Mouse (Mus musculus) lung, postnatal 4 days (tissue): ENCODE data around the gene Cyb561d2.

Experiments used
- DNase-seq, 2 experiments: peaks; one replicate each; pipeline ENCODE4 v3.0.0; 2021

Cyb561d2 gene

DNA sequence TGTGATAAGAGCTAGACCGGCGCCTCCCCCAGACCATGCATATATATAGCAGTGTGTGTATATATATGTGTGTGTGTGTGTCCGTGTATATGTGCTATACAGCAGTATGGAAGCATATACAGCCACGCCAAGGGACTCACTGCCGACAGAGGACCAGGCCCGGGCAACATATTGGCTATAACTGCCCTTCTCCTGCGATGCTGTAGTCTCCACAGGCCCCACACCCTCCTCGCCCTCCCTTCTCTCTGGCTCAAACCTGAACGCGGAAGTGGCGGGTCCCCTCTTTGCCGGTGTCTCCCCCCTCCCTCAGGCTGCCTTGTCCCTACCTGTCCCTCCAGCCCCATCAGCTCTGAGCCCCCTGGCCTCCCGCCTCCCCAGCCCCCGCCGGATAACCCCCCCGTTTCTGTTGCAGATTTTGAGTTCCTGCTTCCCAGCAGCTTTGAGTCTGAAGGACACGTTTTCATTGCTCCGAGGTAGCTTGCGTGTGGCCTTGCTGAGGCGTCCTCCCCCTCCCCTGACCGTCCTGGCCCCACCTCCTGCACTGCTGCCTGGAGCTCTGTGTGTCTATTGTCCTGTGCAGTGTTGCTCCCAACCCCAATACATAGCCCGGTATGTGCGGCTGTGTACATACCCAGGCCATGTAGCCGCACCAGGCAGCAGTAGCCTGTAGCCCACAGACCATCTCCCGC, 20.1 kb downstream of the Cyb561d2 start:
- DNase-seq: no peak

DNA sequence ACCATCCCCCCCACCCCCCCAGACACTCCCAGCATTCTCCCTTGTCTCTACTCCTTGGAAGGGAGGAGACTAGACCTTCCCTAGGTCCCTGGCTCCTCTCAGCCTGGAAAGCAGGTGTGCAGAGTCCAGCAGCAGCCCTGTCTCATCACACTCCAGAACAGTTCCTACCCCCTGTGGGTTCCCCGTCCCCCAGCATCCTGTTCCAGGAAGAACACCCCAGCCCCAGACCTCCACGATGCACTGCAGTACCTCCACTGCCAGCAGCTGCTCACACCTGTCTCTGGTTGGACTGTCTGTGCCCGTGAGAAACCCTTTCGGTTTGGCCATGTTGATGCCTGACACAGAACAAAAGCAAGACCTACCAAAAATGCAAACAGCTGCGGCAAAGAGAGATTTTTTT, 20.8 kb downstream of the Cyb561d2 start:
- no peak for DNase-seq

DNA sequence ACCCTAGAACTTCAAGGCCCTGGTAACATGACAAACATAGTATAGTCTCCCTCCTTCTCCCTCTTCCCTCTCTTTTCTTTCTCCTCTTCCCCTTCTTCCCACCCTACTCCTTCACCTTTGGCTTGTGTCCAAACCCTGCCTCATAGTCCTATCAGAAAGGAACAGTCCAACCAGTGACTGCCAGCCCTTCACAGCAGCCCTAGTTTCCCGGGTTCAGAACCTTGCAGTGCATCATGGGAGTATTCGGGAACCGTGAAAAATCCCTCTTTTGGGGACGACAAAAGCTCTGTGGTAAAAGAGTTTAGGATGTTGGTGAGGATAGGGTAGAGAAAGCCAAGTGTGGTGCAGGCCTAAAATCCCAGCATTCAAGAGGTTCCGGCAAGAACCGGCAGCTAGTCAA, 21.7 kb downstream of the Cyb561d2 start:
- no peak for DNase-seq

DNA sequence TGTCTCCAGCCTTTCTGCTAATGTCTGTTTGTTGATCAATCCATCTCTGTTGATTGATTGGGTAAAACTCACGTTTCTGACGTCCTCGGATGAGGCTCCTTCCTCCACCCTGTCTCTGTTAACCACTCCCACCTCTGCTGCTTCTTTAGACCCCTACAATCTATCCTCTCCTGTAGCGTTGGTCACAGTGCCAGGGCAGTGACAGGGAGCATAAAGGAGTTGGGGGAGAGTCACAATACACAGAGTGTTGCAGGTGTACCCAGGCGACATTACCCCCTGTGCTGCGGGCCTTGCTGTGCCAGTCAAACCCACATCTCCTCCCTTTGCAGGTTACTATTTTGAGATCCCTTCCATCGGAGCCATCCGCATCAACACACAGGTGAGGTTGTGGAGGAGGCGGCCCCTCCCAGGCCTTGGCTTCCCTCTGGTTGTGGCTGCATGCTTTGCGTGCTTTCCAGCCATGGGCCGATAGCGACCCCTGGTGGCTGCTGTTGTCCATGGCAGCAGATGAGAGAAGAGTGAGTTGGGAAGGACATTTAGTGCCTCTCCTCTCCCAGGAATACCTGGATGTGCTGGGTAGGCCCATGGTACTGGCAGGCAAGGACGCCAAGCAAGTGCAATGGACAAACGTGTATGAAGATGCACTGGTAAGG, 27.6 kb downstream of the Cyb561d2 start:
- DNase-seq: peak; percentile 77 to 85

DNA sequence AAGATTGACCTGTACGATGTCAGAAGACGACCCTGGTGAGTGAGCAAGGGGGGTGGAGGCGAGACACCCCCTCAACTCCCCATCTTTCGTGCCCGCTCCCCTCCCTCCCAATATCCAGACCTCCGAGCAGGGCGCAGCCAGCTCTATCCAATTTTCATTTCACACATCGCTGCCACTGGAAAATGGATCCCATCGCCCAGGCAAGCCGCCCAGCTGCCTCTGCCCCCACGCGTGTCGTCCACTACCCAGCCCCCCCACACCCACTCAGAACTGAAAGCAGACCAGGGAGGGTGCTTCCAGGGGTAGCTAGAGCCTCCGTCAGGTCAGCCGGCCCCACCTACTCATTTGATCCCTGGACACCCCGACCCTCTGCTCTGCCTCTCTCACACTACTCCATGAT, 29.7 kb downstream of the Cyb561d2 start:
- DNase-seq: no peak

DNA sequence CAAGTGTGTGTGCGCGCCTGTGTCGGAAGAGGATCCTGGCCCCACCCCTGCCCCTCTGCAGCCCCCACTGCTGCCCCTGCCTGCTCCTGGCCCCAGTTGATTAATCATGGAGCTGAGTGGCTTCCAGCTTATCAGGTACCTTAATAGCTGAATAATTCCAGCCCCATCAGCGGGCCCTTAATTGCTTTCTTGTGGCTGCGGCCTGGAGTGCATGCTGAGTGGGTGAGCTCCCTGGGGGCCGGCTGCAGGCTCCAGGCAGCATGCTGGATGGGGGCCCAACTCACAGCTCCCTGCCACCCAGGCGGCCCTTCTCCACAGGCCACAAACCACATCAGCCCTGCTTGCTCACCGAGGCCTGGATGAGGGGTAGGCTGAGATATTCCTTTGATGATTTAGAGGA, 30.6 kb downstream of the Cyb561d2 start:
- DNase-seq: no peak

DNA sequence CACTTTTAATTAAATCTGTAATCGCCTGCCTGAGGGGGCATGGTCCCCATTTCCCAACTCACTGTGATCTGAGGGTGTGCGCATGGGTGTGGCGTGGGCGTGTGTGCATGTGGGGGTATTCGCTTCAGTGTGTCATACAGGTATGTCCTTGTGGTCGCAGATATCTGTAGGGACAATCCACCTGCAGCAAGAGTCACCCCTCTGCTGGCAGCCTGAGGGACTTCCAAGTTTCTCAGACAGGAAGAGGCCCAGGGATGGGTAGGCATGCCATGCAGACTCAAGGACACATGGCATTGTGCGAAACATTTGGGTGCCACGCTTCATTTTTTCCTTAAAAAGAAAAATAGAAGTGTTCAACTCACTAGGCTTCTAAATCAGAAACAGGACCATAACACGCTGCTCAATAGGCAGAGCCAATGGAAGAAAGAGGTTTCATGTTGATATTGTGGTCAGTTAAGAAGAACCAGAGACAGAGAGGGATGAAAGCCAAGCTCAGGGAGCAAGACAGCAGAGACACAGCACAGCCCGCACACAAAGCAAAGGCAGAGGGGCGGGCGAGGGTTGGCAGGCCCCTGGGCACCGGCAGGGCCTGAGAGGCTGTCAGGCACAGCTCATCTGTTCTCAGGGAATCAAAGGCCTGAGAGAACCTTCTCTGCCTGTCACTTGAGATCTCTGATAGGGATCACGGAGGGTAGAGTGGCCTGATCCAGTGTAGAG, 31.5 kb downstream of the Cyb561d2 start:
- DNase-seq: no peak

DNA sequence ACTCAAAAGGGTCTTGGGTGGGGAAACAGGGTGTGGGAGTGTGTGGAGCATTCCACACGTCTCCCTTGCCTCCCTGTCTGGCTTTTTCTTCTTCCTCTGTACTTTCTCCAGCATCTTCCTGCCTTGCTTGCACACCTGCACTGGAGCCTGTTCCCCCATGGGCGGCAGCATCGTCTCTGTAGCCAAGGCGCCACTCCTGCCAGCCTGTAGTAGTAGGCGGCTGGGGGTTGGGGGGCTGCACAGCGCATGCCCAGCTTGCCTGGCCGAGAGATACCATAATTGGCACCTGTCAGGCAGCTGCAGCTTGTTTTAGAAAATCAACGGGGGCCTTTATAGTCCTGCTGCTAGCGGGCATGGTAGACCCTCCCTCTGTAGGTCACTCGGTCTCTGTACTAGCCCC, 33.7 kb downstream of the Cyb561d2 start:
- DNase-seq: no peak

DNA sequence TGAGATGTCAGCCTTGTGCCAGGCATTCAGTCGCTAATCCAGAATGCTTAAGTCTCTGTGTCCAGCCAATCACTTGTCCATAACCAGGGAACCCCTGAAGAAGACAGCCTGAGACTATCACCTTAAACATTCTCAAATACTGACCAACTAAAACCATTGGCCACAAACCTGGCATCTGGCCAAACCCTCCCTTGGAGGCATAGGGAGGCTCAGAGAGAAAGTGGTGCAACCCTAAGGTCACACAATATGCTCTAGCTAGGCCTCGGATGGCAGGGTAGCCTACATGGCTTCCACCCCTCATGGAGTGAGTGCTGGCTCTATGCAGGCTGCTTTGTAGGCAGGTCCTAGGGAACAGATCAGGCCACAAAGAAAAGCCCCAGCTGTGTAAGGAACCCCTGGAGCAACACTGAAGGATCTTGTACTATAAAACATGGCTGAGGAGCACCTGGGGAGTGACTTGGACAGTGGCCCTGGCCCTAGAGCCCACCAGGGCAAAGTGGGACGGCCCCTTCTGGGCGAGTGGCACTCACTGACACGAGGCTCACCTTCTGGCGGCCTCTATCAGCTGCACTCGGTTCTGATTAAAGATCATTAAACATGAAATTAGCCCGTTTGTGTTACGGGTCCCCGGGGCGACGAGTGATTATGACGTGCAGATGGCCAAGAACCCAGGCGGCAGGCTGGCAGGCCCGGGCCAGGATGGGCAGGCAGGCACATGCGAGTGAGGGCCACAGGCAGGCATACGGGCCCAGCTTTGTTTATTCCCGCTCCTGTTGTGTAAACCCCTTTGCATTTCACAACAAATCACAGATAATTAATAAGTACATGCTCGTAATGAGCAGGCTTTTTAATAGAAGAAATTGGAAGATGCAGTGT, 37.1 kb downstream of the Cyb561d2 start:
- no peak for DNase-seq

DNA sequence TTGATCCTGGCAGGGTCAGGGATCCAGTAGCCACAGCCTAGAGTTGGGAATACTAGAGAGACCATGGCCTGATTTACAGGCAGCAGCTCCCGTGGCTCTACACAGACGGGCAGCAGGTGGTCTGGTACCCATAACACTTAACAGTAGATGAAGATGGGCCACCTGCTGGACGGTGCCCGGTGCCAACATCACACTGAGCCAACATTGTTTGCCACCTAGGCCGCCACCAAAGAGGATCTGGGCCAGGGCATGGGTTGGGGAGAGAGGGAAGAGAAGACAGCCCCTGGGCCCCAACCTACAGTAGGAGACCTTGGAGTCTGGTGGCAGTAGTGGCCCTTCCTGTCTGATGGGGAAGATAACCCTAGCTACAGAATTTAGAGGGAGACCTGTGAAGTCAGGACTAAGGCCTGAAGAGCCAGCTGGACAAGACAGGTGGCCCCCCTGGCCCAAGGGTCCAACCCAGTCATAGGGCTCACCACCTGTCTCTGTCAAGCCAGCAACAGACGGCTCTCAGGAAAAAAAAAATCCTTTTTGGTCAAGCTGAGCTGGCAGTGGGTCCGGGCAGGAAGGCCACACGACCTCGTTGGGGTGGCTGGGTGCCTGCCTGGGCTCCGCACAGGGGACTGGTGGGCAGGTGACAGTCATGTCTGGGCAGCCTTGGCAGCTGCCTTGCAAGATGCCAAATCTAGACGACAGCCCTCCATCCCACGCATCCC, 39.7 kb downstream of the Cyb561d2 start:
- no peak for DNase-seq

DNA sequence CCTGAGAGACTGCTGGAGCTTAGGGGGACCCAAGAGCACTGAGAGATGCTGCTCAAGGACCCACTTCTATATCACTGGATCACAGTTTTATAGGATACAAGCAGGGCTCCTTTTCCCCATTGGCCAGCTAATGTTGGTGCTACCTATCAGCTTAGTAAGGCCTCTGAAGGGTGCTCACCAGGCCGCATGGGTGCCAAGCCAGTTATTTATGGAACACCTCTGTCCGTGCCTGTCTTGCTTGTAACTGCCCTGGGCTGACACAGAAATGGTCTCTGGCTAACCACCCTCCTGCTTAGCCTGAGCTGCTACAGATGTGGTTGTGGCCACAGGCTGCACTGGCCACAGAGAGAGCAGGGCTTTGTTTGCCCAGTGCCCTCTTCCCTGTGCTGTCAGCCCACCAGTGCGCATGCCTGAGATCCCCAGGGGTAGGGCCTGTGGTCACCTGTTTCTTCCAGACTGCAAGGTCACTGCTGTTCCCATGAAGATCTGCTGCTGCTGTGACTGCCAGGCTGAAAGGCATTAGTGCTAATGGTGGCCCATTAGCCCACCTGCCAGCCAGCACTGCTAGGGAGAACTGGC, 41.2 kb downstream of the Cyb561d2 start:
- no peak for DNase-seq

DNA sequence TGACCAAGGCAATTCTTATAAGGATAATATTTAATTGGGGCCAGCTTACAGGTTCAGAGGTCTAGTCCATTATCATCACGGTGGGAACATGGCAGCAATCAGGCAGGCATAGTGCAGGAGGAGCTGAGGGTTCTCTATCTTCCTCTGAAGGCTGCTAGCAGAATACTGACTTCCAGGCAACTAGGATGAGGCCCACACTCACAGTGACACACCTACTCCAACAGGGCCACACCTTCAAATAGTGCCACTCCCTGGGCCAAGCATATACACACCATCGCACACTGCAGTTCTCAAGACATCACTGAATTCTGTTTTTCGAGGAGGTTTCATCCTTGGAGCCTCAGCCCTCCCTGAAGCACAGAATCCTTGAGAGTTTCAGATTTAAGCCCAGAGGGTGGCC, 45.6 kb downstream of the Cyb561d2 start:
- no peak for DNase-seq

DNA sequence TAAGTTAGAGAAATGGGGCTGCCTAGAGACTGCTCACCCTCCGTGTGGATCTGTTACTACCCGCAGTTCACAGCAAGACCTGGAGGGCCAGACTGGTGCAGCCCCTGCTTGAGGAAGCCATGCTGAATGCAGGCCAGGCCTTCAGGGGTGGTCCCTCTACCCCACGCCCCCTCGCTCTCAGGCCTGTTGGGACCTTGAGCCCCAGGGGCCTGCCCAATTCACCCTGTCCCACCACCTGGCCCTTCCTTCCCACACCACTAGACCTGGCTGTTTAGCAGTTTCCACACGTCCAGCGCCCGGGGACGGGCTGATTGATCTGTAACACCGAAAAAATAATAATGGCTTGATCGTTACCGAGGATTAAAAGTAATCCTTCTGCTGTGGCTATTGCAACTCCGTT, 47.8 kb downstream of the Cyb561d2 start:
- DNase-seq: no peak

DNA sequence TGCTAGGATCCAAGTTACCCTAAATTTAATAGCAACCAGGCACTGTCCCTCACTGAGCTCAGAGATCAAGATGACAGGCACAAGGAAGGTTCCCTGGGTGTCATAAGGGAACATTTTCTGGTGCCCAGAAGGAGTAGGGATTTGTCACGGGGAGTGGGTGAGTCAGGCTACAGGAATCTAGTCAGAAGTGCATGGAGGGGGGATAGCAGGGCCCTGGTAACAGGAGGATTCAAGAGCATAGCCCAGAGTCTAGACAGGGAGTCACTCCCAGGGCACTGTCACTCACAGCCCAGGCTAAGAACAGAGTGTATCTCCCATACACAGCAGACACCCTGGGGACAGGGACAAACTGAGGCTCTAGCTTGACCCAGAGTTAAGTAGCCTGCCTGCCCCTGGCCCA, 48.5 kb downstream of the Cyb561d2 start:
- no peak for DNase-seq

DNA sequence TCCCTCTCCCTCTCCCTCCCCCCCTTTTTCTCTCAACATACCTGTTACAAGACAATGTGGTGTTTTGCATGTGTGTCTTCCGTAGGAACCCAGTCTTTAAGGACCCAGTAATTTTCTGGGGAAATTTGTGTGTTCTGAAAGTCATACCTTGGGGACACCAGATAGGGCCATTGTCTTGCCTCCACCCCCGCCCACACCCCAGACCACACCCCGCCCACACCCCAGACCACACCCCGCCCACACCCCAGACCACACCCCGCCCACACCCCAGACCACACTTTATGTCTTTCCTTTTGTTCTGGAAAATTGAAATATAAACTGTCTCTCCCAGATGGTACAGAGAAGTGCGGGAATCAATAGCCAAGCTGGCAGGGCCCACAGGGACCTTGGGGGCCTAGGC, 51.4 kb downstream of the Cyb561d2 start:
- DNase-seq: no peak

DNA sequence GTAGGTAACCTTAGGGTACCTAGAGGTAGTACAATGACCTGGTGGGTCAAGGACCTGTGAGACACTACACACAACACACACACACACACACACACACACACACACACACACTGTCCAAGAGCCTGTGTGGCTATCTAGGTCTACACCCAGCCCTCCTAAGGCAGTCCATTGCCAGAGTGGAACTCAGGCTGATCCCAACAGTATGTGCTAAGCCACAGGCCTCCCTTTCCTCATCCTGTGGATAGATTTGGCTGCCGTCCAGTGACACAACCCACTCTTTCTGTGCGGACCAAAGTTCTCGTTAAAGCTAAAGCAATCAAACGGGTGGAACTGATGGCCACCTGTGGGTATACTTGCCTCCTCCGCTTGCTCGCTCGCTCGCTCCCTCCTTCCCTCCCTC, 51.8 kb downstream of the Cyb561d2 start:
- no peak for DNase-seq
